Mouse (Mus musculus): ENCODE data around the gene Slc6a6.
A peak's percentile ranks its signal among the peaks of the same experiment; 100 is the strongest.

Gene Slc6a6

DNA sequence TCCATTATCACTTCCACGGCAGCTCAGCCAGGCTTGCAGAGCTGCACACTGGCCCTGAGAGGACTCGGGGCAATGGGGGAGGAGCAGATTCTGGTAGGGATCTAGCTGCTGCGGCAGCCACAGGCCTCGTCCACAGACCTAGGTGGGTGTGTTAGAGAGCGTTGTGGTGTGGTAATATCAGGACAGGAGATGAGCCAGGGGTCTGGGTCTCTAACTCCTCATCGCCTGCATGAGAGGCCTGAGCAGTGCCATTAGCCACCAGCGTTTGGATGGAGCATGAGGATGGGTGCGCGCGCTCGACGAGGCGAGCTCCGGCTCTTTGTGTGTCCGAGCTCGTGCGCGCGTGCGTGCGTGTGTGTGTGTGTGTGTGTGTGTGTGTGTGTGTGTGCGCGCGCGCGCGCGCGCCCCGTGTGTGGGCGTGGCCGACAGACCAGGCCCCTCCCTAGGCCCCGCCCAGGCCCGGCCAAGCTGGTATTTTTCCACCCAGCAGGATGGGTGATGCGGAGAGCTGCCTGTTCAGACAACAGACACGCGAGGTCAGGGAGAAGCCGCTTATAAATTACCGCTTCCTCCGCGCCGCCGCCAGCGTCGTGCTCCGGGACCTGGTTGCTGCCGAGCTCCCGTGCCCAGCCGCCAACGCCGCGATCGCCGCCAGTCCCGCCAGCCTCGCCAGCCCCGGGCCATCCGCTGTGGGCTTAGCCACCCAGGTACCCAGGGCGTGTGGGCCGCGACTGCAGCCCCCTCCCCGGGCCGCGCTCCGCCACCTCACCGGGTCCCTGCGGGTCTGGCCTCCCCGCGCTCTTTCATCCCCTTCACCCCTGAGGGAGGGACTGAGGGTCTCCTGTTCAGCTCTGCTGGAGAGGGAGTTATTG, at the start of gene Slc6a6:
Gene Slc6a6 (plus strand): TSS at position 452 of the 872 bp plus-strand sequence.
- DNase-seq: peak; percentile 95

DNA sequence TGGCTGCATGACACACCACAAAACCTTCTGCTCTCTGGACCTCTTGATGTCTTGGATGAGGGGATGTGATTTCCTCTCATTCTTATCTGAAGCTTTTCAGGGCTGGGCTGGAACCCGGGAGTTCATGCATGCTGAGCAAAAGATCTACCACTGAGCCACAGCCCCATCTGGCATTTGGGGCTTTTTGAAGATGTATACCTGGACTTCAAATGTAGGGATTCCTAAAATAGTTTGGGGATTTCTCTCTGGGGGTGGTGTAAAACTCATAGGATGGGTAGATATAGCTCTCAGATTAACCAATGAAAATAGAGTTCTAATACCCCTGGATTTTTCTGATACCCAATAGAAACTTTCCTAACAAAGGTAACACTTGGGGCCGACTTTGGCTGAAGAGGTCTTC, 49.4 kb upstream of the Slc6a6 start:
- no peak for DNase-seq

DNA sequence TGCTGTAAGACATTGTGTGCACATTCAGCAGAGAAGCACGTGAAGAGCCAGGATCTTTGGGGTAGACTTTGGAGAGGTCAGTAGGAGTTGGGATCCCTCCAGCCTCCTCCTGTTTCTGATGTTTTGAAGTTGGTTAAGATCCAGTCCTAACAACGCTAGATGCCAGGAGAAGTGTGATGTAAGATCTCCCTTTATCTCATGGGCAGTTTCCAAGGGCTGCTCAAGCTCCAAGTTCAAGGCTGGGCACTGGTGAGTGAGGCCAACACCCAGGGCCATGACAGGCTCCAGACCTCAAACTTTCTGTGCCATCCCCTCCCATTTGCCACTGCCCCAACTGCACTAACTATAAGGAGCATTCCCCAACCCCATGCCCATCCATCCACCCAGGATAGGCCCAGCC, 49.0 kb upstream of the Slc6a6 start:
- no peak for DNase-seq

DNA sequence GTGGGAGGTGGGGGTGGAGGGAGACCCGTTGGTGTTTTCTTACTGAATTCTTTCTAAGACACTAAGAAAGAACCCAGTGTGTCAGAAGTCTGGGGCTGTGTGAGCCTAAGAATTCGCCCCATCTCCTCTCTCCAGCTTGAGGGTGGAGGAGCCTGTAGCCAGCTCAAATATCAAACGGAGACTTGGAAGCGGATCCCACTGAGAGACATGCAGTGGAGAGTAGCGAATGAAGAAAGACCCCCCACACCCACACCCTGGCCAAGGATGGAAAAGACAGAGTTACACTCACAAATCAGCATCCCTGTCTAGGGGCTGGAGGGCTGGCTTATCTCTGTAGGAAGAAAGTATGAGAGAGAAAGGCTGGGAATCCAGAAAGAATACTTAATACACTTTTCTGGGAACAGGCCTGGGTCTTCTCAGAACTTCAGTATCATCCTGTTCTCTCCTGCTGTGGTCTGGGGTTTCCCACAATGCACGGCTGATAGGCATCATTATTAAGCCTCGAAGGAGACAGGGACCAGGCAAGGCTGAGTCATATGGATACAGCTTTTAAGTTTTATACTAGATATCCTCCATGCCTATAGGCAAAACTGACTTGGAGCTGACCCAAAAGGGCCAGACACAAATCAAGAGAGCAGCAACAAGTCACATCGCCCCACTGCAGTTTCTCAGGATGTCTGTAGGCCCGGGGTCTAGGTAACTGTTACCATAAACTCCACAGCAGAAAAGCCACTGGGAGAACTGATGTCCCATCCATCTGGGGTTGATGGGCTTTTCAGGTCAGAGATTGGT, 45.5 kb upstream of the Slc6a6 start:
- no peak for DNase-seq

DNA sequence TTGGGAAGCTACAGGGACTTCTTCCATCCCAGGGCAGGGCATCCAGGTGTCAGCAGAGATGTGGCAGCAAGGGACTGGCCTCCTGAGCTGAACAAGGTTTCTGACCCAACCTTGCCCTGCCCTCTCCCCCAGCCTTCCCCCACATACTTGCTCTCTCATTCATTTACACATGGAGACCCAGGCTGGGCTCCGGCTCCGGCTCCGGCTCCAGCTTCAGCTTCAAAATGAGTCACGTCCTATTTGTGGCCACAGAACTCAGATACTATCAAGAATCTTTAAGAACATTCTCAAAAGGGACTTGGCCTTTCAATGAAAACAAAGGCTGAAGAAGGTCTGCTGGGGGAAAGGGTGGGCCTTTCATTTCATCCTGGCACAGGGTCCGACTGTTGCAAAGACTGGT, 40.8 kb upstream of the Slc6a6 start:
- no peak for DNase-seq

DNA sequence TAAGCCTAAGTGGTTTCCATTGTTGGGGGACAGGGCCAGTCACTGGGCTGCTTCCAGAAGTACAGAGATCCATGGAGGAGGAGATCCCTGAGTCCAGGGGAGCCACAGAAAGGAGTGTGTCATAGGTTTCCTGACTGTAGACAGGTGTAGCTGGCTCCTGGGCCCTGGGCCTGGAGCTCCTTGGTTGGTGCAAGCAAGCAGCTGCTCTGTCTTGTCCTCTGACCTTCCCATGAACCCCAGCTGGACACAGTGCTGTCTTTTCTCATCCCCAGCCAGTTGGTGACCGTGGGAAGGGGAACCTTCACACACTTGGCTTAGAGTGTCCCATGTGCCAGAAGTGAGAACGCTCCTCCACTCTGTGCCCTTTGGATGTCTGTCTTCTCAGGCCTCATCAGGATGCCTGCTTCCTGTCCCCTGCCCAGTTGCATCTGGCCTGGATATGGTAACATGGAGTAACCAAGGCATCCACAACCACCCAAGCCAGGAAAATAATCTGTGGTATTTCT, 40.4 kb upstream of the Slc6a6 start:
- no peak for DNase-seq

DNA sequence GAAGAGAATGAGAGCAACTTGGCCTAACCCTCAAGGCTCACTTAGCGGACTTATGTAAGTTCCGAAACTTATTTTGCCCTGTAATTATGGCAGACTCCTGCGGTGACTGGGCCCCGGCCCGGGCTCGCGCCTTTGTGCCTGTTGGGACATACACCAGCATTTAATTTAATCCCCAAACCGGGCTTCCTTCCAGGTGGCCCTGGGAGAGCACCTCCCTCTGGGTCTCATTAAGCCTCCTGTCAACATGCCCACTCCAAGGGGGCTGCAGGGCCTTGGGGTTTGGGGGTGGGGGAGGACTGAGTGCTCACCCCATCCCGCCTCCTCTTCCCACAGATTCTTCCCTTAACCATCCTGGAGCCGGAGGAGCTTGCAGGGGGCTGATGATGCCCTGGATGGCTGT, 37.8 kb upstream of the Slc6a6 start:
- no peak for DNase-seq

DNA sequence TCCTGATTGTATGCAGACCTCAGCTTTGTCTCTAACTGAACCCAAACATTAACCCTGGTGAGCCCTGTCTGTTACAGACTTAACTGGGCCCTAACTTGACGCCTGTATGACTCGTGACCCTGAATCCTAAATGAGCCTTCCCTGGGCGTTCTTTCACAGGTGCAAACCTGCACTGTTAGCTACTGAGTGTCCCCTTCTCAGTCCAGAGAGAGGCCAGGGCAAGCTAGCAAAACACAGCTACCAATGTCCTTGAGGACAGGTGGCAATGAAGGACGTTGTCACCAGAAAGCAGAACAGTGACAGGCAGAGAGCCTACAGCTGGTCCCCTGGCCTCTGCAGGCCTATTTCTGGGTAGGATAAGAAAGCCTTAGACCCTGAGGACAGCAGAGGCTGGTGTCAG, 37.0 kb upstream of the Slc6a6 start:
- DNase-seq: no peak

DNA sequence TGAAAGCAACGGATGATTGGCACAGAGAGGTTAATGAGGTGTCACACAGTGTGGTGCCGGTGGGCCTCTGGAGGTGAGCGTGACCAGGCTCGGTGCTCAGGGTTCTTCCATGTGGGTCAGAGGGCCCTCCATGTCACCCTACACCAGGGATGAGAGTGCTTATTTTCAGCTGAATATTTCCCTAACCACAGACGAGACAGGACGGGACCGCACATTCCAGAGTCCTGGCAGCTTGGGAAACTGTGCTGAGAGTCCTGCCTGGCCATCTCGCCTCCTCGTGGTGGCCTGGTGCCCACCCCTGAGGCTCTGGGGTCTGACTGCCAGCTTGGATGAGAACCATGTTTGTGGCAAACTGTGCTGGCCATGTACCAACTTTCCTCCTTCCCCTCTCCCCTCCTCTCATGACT, 36.5 kb upstream of the Slc6a6 start:
- DNase-seq: no peak

DNA sequence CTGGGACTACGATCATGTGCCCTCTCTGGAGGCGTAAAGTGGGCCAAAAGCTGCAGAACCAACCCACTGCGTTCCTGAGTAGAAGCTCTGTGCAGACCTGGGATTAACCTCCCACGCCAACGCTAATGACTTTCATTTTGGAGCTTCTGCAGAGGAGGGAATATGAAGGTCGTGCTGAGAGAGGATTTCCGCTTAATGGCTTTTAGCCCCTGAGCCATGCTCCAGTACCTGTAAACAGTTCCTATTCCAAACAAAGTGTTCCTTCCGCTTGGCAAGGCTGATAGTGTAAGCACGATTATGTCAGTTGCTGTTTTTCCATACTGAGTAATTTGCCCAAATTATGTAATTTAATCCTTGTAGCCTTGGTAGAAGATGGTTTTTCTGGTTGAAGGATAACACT, 33.6 kb upstream of the Slc6a6 start:
- DNase-seq: no peak

DNA sequence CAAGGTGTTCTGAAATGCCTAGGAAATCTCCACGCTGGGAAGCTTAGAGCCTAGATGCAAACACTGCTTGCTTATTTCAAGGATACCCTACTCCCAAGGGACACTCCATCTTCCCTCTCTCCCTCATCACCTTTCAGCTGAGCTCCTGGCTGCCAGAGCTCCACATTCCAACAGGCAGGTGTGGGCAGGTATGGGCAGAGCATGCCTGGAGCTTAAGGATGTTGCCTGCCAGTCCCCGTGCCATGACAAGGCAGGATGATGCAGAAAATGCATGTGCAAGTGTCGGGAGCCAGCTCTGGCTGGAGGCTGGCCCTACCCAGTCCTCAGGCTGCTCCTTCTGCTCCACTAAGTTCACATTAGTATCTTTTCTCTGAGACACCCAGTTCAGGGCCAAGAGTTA, 31.6 kb upstream of the Slc6a6 start:
- DNase-seq: no peak

DNA sequence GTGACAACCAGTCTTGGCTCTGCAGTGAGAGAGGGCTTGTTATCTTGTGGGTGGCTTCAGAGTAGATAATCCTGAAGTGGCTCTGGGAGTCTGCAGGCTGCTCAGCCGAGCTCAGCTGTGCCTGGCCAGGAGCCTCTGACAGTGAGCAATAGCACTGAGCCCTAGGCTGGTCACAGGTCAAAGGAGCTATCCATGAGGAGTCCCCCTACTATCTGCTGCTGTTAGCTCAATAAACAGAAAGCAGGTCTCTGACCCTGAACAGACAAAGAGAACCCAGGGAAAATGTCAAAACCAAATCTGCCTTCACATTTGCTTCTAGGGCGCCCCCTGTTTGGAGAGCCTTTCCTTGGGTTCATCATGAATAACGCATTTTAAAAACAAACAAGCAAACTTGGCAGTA, 28.6 kb upstream of the Slc6a6 start:
- no peak for DNase-seq

DNA sequence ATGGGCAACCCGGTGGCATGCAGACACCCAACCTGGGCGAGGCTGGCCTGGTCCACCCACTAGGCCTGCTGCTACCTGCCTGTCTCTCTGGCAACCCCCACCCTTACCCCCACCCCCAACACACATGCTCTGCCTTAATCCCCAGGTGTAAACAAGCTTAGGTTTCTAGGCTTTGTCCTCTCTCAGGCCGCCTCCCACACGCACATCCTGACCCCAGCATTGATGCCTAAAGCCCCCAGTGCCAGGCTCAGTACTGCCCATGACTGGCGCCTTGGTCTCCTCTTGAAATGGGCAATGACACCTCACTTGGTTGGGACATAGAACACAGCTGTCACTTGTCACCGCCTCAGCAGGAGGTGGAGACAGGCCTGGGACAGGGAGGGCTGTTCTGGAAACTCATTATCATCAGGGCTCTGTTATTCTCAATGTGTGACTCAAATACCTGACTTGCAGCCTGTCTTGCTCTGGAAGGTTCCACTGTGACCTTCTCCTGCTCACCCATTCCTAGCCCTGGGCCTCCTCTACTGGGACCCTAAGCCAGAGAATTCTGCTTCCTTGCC, 27.9 kb upstream of the Slc6a6 start:
- DNase-seq: no peak

DNA sequence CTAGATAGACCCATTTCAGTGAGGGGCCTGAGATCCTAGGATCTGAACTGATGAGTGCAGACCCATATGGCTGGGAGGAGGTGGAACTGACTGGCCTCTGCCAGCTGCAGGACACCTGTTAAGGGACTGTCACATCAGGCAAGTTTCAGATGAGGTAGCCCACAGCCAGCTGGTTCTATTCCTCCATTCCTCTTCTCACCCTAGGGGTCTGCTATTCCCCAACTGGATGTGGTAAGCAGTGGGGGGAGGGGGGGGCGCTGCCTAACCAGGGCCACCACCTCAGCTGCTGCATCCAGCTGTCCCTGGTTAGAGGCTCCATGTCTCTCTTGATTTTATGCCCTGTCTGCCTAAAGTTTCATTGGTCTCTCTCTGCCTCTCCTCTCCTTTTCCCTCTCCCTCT, 25.6 kb upstream of the Slc6a6 start:
- DNase-seq: peak; percentile 34

DNA sequence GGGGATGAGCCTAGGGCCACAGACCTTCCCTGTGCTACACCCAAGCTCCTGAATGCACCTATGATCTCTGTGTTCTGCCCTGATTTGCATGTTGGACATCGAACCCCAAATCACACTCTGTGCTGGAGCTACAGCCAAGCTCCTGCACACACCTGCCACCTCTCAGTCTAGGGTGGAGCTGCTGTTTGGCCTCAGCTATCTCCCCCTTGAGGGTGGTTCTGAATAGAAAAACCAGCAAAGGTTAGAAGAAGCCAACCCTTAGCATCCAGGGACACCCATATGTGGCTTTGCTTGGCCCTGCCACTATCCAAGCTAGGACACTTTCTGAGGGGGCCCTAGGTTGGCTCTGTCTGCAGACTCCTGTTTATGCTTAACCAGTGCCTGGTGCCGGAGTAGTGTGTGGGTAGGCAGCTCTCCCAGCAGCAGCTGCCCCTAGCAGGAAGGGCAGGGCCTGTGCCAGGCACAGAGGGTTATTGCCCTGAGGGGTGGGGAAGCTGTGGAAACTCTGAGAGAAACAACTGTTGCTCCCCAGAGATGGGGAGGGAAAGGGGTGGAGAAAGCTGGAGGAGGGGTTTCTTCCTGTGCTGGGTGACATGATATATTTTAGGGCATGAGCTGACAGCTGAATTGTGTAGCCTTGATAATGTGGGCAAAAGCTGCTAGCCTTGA, 23.9 kb upstream of the Slc6a6 start:
- DNase-seq: peak; percentile 67

DNA sequence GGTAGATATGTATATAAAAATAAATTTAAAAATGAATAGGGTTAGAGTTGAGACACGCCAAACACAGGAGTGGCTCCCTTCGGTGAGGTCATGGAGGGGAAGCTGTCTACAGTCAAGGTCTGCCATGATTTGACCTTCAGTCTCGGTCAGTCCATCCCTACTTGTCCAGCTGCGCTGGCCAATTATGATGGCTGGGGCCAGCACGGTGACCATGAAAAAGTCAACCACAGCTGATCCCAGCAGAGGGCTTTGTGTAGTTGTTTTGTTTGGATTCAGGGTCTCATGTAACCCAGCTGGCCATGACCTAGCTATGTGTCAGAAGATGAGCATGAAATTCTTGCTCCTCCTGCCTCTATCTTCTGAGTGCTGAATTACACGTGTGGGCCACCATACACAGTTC, 21.6 kb upstream of the Slc6a6 start:
- no peak for DNase-seq

DNA sequence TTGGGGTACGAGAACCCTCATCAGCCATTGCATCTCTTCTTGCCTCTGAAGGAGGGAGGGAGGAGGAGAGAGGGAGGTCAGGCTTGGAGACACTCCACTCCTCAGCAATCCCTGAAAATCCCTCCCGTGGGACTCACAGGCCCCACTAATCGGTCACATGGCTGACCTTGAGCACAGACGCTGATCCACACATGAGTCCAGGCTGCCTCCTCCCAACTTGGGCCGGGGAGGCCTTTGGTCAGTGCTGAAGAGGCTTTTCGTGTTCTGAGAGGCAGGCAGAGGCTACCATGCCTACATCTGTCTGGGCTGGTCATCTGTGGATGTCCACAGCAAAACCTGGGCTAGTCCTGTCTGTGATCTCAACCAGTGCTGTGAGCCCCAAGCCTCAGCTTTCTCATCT, 20.2 kb upstream of the Slc6a6 start:
- DNase-seq: no peak

DNA sequence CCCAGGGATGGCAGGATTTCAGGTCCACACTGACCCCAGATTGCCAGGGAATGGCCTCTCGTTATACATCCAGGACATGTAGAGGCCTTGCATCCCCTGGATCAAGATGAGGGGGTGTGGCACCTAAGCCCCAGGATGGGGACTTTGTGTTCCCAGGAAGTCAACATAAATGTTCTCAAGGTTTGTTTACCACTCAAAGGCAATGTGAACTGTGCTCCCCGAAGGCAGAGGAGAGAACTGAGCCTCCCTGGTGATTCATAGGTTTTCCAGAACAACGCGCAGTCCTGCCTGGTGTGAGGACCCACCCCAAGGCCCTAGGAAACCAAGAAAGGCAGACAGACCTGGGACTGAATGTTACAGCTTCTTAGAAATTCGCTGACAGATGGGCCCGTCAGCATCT, 18.6 kb upstream of the Slc6a6 start:
- DNase-seq: no peak

DNA sequence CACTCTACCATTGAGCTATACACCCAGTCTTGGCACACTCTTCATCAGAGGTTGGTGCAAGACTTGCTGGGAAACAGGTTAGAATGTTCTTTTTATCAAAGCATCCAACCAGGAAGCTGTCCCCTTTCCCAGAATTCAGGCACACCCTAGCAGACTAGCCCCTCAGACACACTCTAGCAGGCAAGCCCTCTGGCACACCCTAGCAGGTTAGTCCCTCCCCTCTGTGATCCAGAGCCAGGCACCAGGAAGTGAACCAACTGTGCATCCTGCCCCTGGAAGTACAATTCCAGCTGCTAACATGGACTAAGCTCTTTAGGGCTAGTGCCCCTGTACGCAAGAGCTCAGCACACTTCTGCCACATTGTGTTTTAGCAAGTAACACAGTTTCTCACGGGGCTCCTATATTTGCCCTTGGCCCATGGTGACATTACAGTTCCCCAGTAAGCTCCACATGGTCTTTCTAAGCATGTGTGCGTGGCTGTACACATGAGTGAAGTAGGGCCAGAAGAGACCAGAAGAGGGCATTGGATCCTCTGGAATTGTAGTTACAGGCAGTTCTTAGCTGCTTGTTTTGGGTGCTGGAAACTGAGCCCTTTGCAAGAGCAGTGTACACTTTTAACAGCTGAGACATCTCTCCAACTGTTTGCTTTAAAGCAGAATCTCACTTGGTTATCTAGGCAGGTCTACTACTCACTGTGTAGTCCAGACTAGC, 17.7 kb upstream of the Slc6a6 start:
- DNase-seq: no peak

DNA sequence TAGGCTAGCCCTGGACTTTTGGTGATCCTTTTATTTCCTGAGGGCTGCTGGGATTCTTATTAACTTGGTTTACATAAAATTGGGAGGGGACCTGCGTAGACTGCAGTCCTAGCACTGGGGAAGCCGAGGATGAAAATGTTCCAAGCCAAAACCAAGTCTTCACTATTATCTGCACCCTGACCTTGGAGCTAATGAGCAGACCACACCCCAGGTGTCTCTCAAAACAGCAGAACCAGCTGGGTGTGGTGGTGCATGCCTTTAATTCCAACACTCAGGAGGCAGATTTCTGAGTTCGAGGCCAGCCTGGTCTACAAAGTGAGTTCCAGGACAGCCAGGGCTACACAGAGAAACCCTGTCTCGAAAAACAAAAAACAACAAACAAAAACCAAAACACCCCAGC, 16.7 kb upstream of the Slc6a6 start:
- no peak for DNase-seq

DNA sequence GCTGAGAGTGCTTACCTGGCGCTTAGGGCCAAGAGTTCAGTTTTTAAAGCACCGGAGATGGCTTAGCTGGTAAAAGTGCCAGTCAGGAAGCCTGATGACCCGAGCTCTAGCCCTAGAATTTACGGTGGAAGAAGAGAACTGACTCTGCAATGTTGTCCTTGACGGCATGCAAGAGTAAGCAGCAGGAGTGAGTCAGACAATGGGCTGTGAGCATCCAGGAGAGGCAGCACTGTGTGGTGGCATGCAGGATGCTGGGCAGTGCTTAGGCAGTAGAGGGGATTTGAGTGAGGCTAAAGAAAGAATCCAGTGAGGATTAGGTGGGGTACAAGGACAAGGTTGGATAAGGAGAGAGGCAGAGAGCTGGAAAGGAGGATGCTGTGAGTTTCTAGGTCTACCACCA, 15.6 kb upstream of the Slc6a6 start:
- no peak for DNase-seq

DNA sequence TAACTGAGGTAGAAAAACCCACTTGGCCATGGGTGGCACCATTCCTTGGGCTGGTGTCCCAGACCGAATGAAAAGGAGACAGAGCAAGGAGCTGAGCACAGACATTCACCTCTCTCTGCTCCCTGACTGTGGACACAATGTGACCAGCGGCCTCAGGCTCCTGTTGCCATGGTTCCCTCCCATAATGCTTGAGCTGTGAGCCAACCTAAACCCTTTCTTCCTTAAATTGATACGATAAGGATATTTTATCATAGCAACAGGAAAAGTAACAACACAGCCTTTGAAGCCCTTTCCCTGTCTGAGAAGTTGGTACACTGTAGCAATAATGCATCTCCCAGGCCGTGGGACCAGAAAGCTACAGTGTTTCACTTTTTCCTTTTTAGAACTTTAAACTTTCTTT, 14.6 kb upstream of the Slc6a6 start:
- DNase-seq: no peak

DNA sequence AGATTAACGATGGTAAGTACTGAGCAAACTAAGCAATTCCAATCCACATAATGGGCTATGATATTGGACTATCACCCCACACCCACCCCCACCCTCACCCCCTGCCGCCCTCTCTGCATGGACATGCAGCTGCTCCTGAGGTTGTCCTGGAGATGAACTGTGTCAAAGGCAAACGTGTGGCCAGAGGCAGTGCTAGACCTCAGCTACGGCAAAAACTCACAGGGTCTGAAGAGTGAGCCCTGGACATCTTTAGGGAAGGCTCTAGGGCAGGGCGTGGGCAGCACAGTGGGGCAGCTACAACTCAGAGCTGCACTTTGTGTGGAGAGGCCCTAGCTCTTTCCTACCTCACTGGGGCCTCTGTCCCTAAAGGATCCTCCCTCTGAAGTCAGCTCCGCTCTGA, 13.6 kb upstream of the Slc6a6 start:
- no peak for DNase-seq
